ENCODE assay signal across 2 mouse cellular contexts in genomic region chr8:65645945-65646344, GRCm38 (mm10).
TF ChIP-seq lines count a peak whose summit lies in the region.

No protein-coding gene starts in this region.

TF ChIP-seq in CH12.LX, 34 proteins besides CTCF, POLR2A, EP300 and RAD21 (continued from another document):
- TF ChIP-seq UBTF (IDR thresholded peaks at IDR 0.05; ENCODE audit: low read depth, low read length) (no peak), TCF12 (IDR thresholded peaks at IDR 0.05; ENCODE audit: low read depth, low read length) (no peak), POLR2AphosphoS2 (IDR thresholded peaks at IDR 0.05; ENCODE audit: low read depth, low read length) (no peak), JUND (conservative IDR thresholded peaks at IDR 0.05; ENCODE audit: low read depth, low read length) (no peak), JUN (IDR thresholded peaks at IDR 0.05; ENCODE audit: insufficient read depth, low read depth, low read length) (no peak), MXI1 (IDR thresholded peaks at IDR 0.05; ENCODE audit: low read depth, low read length) (no peak), USF1 (IDR thresholded peaks at IDR 0.05; ENCODE audit: low read depth, low read length) (no peak), RCOR1 (conservative IDR thresholded peaks at IDR 0.05; ENCODE audit: low read depth, low read length) (no peak), CHD2 (IDR thresholded peaks at IDR 0.05; ENCODE audit: low read length) (no peak), KAT2A (IDR thresholded peaks at IDR 0.05; ENCODE audit: insufficient replicate concordance, low read length) (no peak), MAZ (IDR thresholded peaks at IDR 0.05; ENCODE audit: low read depth, low read length) (no peak), SIN3A (IDR thresholded peaks at IDR 0.05; ENCODE audit: low read length) (no peak), ELF1 (IDR thresholded peaks at IDR 0.05; ENCODE audit: low read depth, low read length) (no peak)

TF ChIP-seq in myocyte, 11 proteins besides CTCF, POLR2A, EP300 and RAD21 (continued from another document):
- TF ChIP-seq MAX (IDR thresholded peaks at IDR 0.05; ENCODE audit: low read depth) (no peak), TCF3 (IDR thresholded peaks at IDR 0.05; ENCODE audit: insufficient read length, low read depth) (no peak), CEBPB (IDR thresholded peaks at IDR 0.05; ENCODE audit: insufficient read depth, poor library complexity, severe bottlenecking) (no peak), USF1 (IDR thresholded peaks at IDR 0.05; ENCODE audit: low read depth) (no peak)
